Mouse (Mus musculus) kidney, adult 2 months (tissue): ENCODE data around the gene Kcnk1.

Experiments
- CTCF ChIP-seq: fragments of 200-500 bp; conservative IDR thresholded peaks from 2 replicates; pipeline ENCODE4 v1.5.1; 2011; ENCODE audit warnings: low read depth, mild to moderate bottlenecking, control low read depth, low read length, moderate library complexity, mixed read lengths; ENCODE audit not compliant: insufficient read depth, insufficient read length
- POLR2A ChIP-seq: fragments of 200-500 bp; IDR thresholded peaks from one replicate; pipeline ENCODE4 v1.6.1; 2011; ENCODE audit warnings: low read depth, low read length, control low read depth

- TF ChIP-seq CTCF (no peak), POLR2A (no peak)
Observed at GRCm38 (mm10) chr8:125980826-125981225, 14.1 kb upstream of the Kcnk1 start.
